Mouse (Mus musculus): ENCODE data around the gene Armc3. TPM values are rescaled to one million over a fixed set of nuclear protein-coding genes. Genes with fewer than 3 reads are reported as not detected.
"Not testable (repeated sequence)": the region's sequence is repeated elsewhere in the genome, so short reads cannot be mapped to it uniquely, and the experiment has no call there.

The Armc3 gene
- polyA plus RNA-seq, 1 experiment from 2014 or later = 1.4 TPM

DNA sequence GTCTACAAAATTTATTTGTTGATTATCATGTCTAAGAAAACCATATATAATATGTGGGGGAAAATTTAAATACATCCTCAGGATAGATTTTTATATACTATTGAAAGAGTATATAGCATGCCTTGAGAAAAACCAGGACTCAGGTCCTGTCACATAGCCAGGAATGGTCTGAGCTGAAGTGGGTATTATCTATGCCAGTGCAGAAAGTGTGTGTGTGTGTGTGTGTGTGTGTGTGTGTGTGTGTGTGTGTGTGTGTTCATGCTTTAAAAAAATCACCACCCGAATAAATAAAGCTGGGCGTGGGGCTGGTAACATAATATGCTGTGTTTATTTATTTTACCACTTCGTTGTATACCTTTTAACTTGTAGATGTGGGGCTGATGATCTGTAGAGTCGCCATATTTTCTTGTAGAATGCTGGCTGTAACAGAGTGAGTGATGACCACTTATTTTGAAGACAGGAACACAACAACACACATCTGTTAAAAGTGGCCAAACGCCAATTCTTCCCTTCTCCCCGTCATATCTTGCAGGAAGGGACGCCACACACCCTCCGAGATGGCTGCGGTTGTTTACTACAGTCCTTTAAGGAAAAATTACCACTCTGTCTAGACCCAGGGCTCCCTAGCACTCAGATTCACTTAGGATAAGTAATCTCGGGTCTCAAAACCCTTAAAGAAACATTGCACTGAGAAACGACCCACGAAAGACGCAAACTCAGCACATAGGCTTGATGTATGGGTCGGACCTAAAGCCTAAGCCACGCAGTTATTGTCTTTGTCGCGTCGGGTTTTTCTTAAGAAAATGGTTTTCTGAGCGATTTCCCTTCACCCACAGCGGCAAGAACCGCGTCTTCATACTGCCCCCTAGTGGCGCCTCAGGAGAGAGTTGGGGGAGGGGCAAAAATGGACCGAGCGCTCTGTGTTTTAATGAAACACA lies 76.8 kb downstream of the Armc3 start:
- Histone ChIP-seq H3K4me3 (peak overlapping the region; percentile 40), H3K9ac (peak overlapping the region; percentile 61), H3K36me3 (no peaks in the 10 kb centered on the region), H3K27ac (replicated peaks) (peak overlapping the region; percentile 81), H3K27me3 (no peaks in the 10 kb centered on the region), H3K9me3 (no peaks in the 10 kb centered on the region), H3K4me2 (peak overlapping the region; percentile 60), H3K4me1 (replicated peaks) (no peaks in the 10 kb centered on the region)
- ATAC-seq (ENCODE audit: low FRiP score, low read depth) = peak; percentile 89
- WGBS = 9% methylated on average over 25 of the region's 25 CpGs

- 90% methylated on average over 11 of the region's 11 CpGs for WGBS
- H3K4me3 ChIP-seq = no peak overlapping the region
- no peaks in the 10 kb centered on the region for H3K9me3 ChIP-seq
- no peak for ATAC-seq (ENCODE audit: low FRiP score, low read depth)
- H3K27me3 ChIP-seq = no peaks in the 10 kb centered on the region
- no peak overlapping the region for H3K27ac ChIP-seq (replicated peaks)
- H3K9ac ChIP-seq = no peak overlapping the region
- H3K4me1 ChIP-seq (replicated peaks) = no peaks in the 10 kb centered on the region
- no peak overlapping the region for H3K4me2 ChIP-seq
- H3K36me3 ChIP-seq = no peaks in the 10 kb centered on the region
Measured at GRCm38 (mm10) chr2:19280331-19280730, 81.2 kb downstream of the Armc3 start.

DNA sequence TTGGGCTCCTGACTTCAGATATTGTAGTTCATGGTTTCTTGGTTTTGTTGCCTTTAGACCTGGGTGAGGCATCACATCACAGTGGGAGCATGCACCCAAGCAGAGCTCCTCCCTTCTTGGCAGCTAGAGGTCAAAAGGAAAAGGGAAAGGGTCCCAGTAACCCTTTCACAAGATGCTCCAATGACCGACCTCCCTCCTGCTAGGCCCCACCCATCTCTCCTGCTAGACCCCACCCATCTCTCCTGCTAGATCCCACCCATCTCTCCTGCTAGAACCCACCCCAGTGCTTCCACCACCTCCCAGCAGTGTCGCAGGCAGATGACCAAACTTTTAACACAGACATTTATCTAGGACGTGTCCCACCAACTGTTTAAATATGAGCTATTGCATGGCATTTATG lies 93.3 kb downstream of the Armc3 start:
- no peak overlapping the region for H3K4me2 ChIP-seq

GRCm38 (mm10) chr2:19300345-19301089 lies 101.4 kb downstream of the Armc3 start:
- Histone ChIP-seq H3K4me2 (no peak overlapping the region), H3K36me3 (no peaks in the 10 kb centered on the region), H3K9ac (no peak overlapping the region), H3K4me1 (replicated peaks) (no peaks in the 10 kb centered on the region), H3K9me3 (no peaks in the 10 kb centered on the region), H3K27me3 (no peaks in the 10 kb centered on the region), H3K27ac (replicated peaks) (no peak overlapping the region), H3K4me3 (no peak overlapping the region)
- ATAC-seq (ENCODE audit: low FRiP score, low read depth) = no peak
- 75% methylated on average over 9 of the region's 9 CpGs for WGBS

More for the DNA sequence above, 93.3 kb downstream of the Armc3 start:
- no peaks in the 10 kb centered on the region for H3K27me3 ChIP-seq
- no peaks in the 10 kb centered on the region for H3K4me1 ChIP-seq (replicated peaks)
- ATAC-seq (ENCODE audit: low FRiP score, low read depth) = no peak
- 54% methylated on average over 3 of the region's 3 CpGs for WGBS
- no peak overlapping the region for H3K9ac ChIP-seq
- H3K4me3 ChIP-seq = no peak overlapping the region
- no peak overlapping the region for H3K27ac ChIP-seq (replicated peaks)
- H3K36me3 ChIP-seq = no peaks in the 10 kb centered on the region
- H3K9me3 ChIP-seq = no peaks in the 10 kb centered on the region

- no peak overlapping the region for H3K27ac ChIP-seq (replicated peaks)
- ATAC-seq (ENCODE audit: low FRiP score, low read depth) = no peak
- WGBS = 18% methylated on average over 6 of the region's 6 CpGs
Measured at GRCm38 (mm10) chr2:19301251-19301650, 102.1 kb downstream of the Armc3 start.

GRCm38 (mm10) chr2:19303087-19303486 lies 104.0 kb downstream of the Armc3 start:
- not testable (repeated sequence) for H3K9me3 ChIP-seq; H3K4me3 ChIP-seq; H3K27ac ChIP-seq (replicated peaks); H3K4me1 ChIP-seq (replicated peaks); H3K9ac ChIP-seq; H3K36me3 ChIP-seq; H3K4me2 ChIP-seq; ATAC-seq (ENCODE audit: low FRiP score, low read depth); H3K27me3 ChIP-seq
- 88% methylated on average over 3 of the region's 3 CpGs for WGBS

More at GRCm38 (mm10) chr2:19301251-19301650, 102.1 kb downstream of the Armc3 start:
- Histone ChIP-seq H3K9ac (no peak overlapping the region), H3K4me3 (no peak overlapping the region), H3K36me3 (no peaks in the 10 kb centered on the region), H3K27me3 (no peaks in the 10 kb centered on the region), H3K9me3 (no peaks in the 10 kb centered on the region), H3K4me2 (no peak overlapping the region), H3K4me1 (replicated peaks) (no peaks in the 10 kb centered on the region)

DNA sequence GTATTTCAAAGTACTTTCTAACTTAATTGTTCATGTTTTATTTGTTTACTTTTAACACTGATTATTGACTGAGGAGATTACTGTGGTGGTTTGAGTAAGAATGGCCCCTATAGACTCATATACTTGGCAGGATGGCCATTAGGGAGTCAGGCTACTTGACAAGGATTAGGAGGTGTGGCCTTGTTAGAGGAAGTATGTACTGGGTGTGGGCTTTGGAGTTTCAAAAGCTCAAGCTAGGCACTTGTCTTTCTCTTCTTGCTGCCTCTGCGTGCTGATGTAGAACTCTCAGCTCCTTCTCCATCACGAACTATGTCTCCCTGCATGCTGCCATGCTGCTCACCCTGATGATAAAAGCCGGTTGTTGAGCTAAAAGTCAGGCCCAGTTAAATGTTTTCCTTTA lies 111.4 kb downstream of the Armc3 start:
- Histone ChIP-seq H3K9me3 (peaks cover 4% of the 10 kb centered on the region; the same call in 1 of the 2 replicates), H3K27ac (replicated peaks) (no peak overlapping the region), H3K4me3 (no peak overlapping the region), H3K9ac (no peak overlapping the region), H3K4me2 (no peak overlapping the region), H3K36me3 (no peaks in the 10 kb centered on the region), H3K4me1 (replicated peaks) (no peaks in the 10 kb centered on the region), H3K27me3 (no peaks in the 10 kb centered on the region)
- WGBS = 85% methylated on average over 3 of the region's 3 CpGs
- ATAC-seq (ENCODE audit: low FRiP score, low read depth) = no peak

- peaks cover 5% of the 10 kb centered on the region; the same call in 1 of the 2 replicates for H3K9me3 ChIP-seq
- no peak overlapping the region for H3K9ac ChIP-seq
- H3K27ac ChIP-seq (replicated peaks) = no peak overlapping the region
- no peaks in the 10 kb centered on the region for H3K27me3 ChIP-seq
- ATAC-seq (ENCODE audit: low FRiP score, low read depth) = no peak
- 50% methylated on average over 11 of the region's 11 CpGs for WGBS
- H3K4me3 ChIP-seq = no peak overlapping the region
- no peak overlapping the region for H3K4me2 ChIP-seq
- H3K4me1 ChIP-seq (replicated peaks) = no peaks in the 10 kb centered on the region
- no peaks in the 10 kb centered on the region for H3K36me3 ChIP-seq
Measured at GRCm38 (mm10) chr2:19316056-19316455, 117.0 kb downstream of the Armc3 start.

DNA sequence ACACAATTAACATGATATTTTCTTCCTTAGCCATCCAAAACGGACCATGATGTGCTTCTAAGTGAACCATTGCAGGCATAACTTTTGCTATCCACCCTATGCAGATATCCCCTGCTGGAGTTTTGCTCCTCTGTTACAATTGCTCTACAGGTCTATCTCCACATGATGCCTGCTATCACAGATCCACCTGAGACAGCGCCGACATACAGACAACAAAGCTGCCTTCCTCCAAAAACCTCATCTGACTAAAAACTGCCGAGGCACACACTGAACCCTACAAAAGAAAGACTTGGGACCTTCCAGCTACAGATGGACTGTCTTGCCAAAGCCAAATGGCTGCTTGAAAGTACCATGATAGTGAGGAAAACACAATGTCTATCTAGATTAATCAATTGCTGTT lies 117.6 kb downstream of the Armc3 start:
- no peaks in the 10 kb centered on the region for H3K4me1 ChIP-seq (replicated peaks)
- H3K27me3 ChIP-seq = no peaks in the 10 kb centered on the region
- H3K9me3 ChIP-seq = peaks cover 5% of the 10 kb centered on the region; the same call in 1 of the 2 replicates
- H3K36me3 ChIP-seq = no peaks in the 10 kb centered on the region
- no peak overlapping the region for H3K4me3 ChIP-seq
- WGBS = 81% methylated on average over 4 of the region's 4 CpGs
- no peak for ATAC-seq (ENCODE audit: low FRiP score, low read depth)
- no peak overlapping the region for H3K9ac ChIP-seq
- no peak overlapping the region for H3K4me2 ChIP-seq
- H3K27ac ChIP-seq (replicated peaks) = no peak overlapping the region

DNA sequence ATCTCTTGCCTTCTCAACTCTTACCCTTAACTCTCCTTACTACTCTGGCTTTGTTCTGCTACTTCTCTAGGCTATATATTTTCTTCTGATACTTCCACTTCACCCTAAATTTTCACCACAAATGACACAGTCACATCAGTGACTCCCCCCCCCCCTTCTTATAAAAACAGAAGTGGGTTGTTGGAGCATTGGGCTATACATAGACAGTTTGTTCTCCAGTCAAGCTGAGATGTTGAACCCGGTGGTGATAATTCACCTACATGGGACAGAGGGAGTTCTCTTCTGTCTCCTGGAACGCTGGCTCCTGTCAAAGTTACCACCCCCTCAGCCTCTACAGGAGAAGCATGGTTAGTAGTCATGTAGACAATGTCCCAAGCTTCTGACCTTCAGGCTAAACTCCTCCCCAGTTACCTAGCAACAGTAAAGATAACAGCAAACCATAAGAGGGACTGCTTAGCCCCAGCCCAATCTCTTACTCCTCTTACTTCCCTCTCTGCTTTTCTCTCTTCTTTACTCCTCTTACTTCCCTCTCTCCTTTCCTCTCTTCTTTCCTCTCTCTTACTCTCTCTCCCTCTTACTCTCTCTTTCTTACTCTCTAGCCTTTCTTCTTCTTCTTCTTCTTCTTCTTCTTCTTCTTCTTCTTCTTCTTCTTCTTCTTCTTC lies 118.2 kb downstream of the Armc3 start:
- not testable (repeated sequence) for H3K4me3 ChIP-seq; H3K9me3 ChIP-seq; H3K36me3 ChIP-seq; H3K4me1 ChIP-seq (replicated peaks); H3K27ac ChIP-seq (replicated peaks); ATAC-seq (ENCODE audit: low FRiP score, low read depth); H3K9ac ChIP-seq; H3K27me3 ChIP-seq; H3K4me2 ChIP-seq
- 84% methylated on average over 2 of the region's 2 CpGs for WGBS

- no peak for ATAC-seq (ENCODE audit: low FRiP score, low read depth)
- no peak overlapping the region for H3K27ac ChIP-seq (replicated peaks)
- WGBS = 94% methylated on average over 4 of the region's 4 CpGs
- H3K9ac ChIP-seq = no peak overlapping the region
- H3K4me3 ChIP-seq = no peak overlapping the region
- H3K4me1 ChIP-seq (replicated peaks) = no peaks in the 10 kb centered on the region
- H3K4me2 ChIP-seq = no peak overlapping the region
- H3K9me3 ChIP-seq = peaks cover 5% of the 10 kb centered on the region; the same call in 1 of the 2 replicates
- no peaks in the 10 kb centered on the region for H3K36me3 ChIP-seq
- H3K27me3 ChIP-seq = no peaks in the 10 kb centered on the region
Measured at GRCm38 (mm10) chr2:19318499-19318898, 119.4 kb downstream of the Armc3 start.

DNA sequence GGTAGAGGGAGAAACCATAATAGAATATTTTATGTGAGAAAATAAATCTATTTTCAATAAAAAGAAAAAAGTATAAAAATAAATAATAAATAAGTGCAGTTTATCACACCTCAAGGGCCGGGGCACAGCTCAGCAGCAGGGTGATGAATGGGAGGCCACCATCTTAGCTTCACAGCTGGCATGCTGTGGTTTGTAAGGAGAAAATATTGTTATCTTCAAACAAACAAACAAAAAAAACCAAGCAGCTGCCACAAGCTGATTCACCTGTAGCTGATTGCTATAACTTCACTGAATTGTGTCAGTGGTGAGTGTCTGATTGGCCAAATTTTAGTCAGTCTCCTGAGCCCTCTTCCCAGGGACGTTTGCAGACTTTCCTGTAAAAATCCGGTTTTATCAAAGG lies 120.2 kb downstream of the Armc3 start:
- Histone ChIP-seq H3K27me3 (no peaks in the 10 kb centered on the region), H3K27ac (replicated peaks) (no peak overlapping the region), H3K4me1 (replicated peaks) (no peaks in the 10 kb centered on the region), H3K9ac (no peak overlapping the region), H3K9me3 (peaks cover 5% of the 10 kb centered on the region; the same call in 1 of the 2 replicates), H3K4me3 (no peak overlapping the region), H3K36me3 (no peaks in the 10 kb centered on the region), H3K4me2 (no peak overlapping the region)
- no peak for ATAC-seq (ENCODE audit: low FRiP score, low read depth)
- 87% methylated on average over 3 of the region's 3 CpGs for WGBS
